Mouse (Mus musculus) CH12.LX (cell line): ENCODE measurements at regions not wholly inside any gene's neighbourhood (a gene's known extent, or its start where the extent isn't known, plus 50 kb on each side); places are given as distances from the start of the nearest gene placed in this dataset.

Experiments used
- DNase-seq: peaks from one replicate; pipeline ENCODE4 v3.0.0-alpha.2; 2013; ENCODE audit errors: extremely low read depth
- H3K27ac ChIP-seq: 2 replicates; pipeline ENCODE4 v1.5.1; 2012; ENCODE audit warnings: low read depth, mild to moderate bottlenecking, control low read depth, moderate library complexity; ENCODE audit not compliant: insufficient read depth
- H3K27me3 ChIP-seq: replicated peaks from 2 replicates; pipeline ENCODE3; 2012; ENCODE audit warnings: inconsistent platforms
- H3K36me3 ChIP-seq, 2 experiments: replicated peaks in 1 of 2; 2 replicates each; pipeline versions ENCODE3 to v1.6.1; 2012; ENCODE audit warnings: inconsistent platforms in 1 of 2, low read length in 1 of 2, mild to moderate bottlenecking in 1 of 2, mixed read lengths in 1 of 2, moderate library complexity in 1 of 2; ENCODE audit not compliant: control insufficient read depth in 1 of 2, insufficient read depth in 1 of 2
- H3K4me1 ChIP-seq, 2 experiments: 2 replicates each; pipeline ENCODE4 v1.6.1; 2012; ENCODE audit warnings: inconsistent platforms in 1 of 2, moderate library complexity in 1 of 2; ENCODE audit not compliant: insufficient read depth in 2 of 2, control insufficient read depth in 1 of 2
- H3K4me2 ChIP-seq: 2 replicates; pipeline ENCODE4 v1.6.1; 2012; ENCODE audit warnings: low read depth, mild to moderate bottlenecking, control low read depth; ENCODE audit not compliant: poor library complexity, insufficient read depth, severe bottlenecking
- H3K4me3 ChIP-seq, 3 experiments: fragments of 150-350 bp in 1 of 3; sonication (generic) in 1 of 3; replicated peaks in 1 of 3; 2 replicates each; pipeline versions ENCODE3 to v1.5.1; 2011 to 2012; ENCODE audit warnings: low read depth in 2 of 3, low read length in 2 of 3, mild to moderate bottlenecking in 2 of 3, moderate library complexity in 2 of 3, control low read depth in 1 of 3, improper control_type of control experiment in 1 of 3, inconsistent platforms in 1 of 3, mixed read lengths in 1 of 3; ENCODE audit not compliant: poor library complexity in 1 of 3
- H3K79me2 ChIP-seq: replicated peaks from 2 replicates; pipeline ENCODE4 v1.6.1; 2012; ENCODE audit warnings: mild to moderate bottlenecking, moderate library complexity; ENCODE audit not compliant: control insufficient read depth, poor library complexity, insufficient read depth, severe bottlenecking; ENCODE audit errors: extremely low read depth
- H3K9ac ChIP-seq: 2 replicates; pipeline ENCODE4 v1.6.1; 2012; ENCODE audit warnings: low read depth, mild to moderate bottlenecking, control low read depth, moderate library complexity; ENCODE audit not compliant: insufficient read depth
- H3K9me3 ChIP-seq: replicated peaks from 2 replicates; pipeline ENCODE3; 2012; ENCODE audit warnings: low read length, inconsistent platforms, mixed read lengths
- BHLHE40 ChIP-seq: IDR thresholded peaks from 2 replicates; pipeline ENCODE4 v1.6.1; 2011; ENCODE audit warnings: mild to moderate bottlenecking, low read depth, low read length, improper control_type of control experiment
- CHD2 ChIP-seq: IDR thresholded peaks from 2 replicates; pipeline ENCODE4 v1.6.1; 2011; ENCODE audit warnings: low read length, improper control_type of control experiment
- ELF1 ChIP-seq: IDR thresholded peaks from 2 replicates; pipeline ENCODE4 v1.6.1; 2014; ENCODE audit warnings: low read depth, mild to moderate bottlenecking, inconsistent platforms, low read length, improper control_type of control experiment
- JUN ChIP-seq: IDR thresholded peaks from 2 replicates; pipeline ENCODE4 v1.6.1; 2011; ENCODE audit warnings: low read depth, mild to moderate bottlenecking, low read length, improper control_type of control experiment, moderate library complexity; ENCODE audit not compliant: insufficient read depth
- JUND ChIP-seq: conservative IDR thresholded peaks from 2 replicates; pipeline ENCODE4 v1.6.1; 2011; ENCODE audit warnings: low read depth, low read length, improper control_type of control experiment
- KAT2A ChIP-seq: IDR thresholded peaks from 2 replicates; pipeline ENCODE4 v1.6.1; 2012; ENCODE audit warnings: low read length, improper control_type of control experiment, inconsistent platforms; ENCODE audit not compliant: insufficient replicate concordance
- MAX ChIP-seq: IDR thresholded peaks from 2 replicates; pipeline ENCODE4 v1.6.1; 2011; ENCODE audit warnings: low read length, improper control_type of control experiment
- MAZ ChIP-seq: IDR thresholded peaks from 2 replicates; pipeline ENCODE4 v1.6.1; 2012; ENCODE audit warnings: low read depth, mild to moderate bottlenecking, inconsistent platforms, low read length, improper control_type of control experiment, moderate library complexity
- NRF1 ChIP-seq: IDR thresholded peaks from 2 replicates; pipeline ENCODE4 v1.6.1; 2014; ENCODE audit warnings: low read depth, mild to moderate bottlenecking, inconsistent platforms, low read length, improper control_type of control experiment, moderate library complexity
- PAX5 ChIP-seq: IDR thresholded peaks from 2 replicates; pipeline ENCODE4 v1.6.1; 2012; ENCODE audit warnings: low read length, inconsistent platforms, mixed read lengths
- SIN3A ChIP-seq: IDR thresholded peaks from 2 replicates; pipeline ENCODE4 v1.6.1; 2012; ENCODE audit warnings: low read length, improper control_type of control experiment, inconsistent platforms
- SMC3 ChIP-seq: IDR thresholded peaks from 2 replicates; pipeline ENCODE4 v1.6.1; 2011; ENCODE audit warnings: low read depth, low read length, improper control_type of control experiment
- TBP ChIP-seq: conservative IDR thresholded peaks from 2 replicates; pipeline ENCODE4 v1.6.1; 2011; ENCODE audit warnings: low read depth, low read length, improper control_type of control experiment
- TCF12 ChIP-seq: IDR thresholded peaks from 2 replicates; pipeline ENCODE4 v1.6.1; 2014; ENCODE audit warnings: low read depth, mild to moderate bottlenecking, inconsistent platforms, low read length, improper control_type of control experiment
- UBTF ChIP-seq: IDR thresholded peaks from 2 replicates; pipeline ENCODE4 v1.6.1; 2012; ENCODE audit warnings: low read depth, mild to moderate bottlenecking, inconsistent platforms, low read length, improper control_type of control experiment, moderate library complexity
- ZMIZ1 ChIP-seq: IDR thresholded peaks from 2 replicates; pipeline ENCODE4 v1.6.1; 2012; ENCODE audit warnings: low read depth, mild to moderate bottlenecking, inconsistent platforms, low read length, improper control_type of control experiment
- ZNF384 ChIP-seq: IDR thresholded peaks from 2 replicates; pipeline ENCODE4 v1.6.1; 2012; ENCODE audit warnings: low read depth, low read length, improper control_type of control experiment, inconsistent platforms
- dilution Hi-C: fragments of 300-500 bp; cut with MboI; formaldehyde crosslinking; loops from 2 replicates; pipeline ENCODE4 v1.14.3; 2020; ENCODE audit warnings: low sequenced_read_pairs; ENCODE audit not compliant: extremely low pct_unique_long_range_greater_than_20kb, extremely low pct_ligation_motif_present
- in situ Hi-C: fragments of 300-500 bp; cut with MboI; formaldehyde crosslinking; loops from 3 replicates; pipeline ENCODE4 v1.14.3; 2019; ENCODE audit warnings: low sequenced_read_pairs, low pct_ligation_motif_present, low pct_unique_long_range_greater_than_20kb, mixed read lengths

DNA sequence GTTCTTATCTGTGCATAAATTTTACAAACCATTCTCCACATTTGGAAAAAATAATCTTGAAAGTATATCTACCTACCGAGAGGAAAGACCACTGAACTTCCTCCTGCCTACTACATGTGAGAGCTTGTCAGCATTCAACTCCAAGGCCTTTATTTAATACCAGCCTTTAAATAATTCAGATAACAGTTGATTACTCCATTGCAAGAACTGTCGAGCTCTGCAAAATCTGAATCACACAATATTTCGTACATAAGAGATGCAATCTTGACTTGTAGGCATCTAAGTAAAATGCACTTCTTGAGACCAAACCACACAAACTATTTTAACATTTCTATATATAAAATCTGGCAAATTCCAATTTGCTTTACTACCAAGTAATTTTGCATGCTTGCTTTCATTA, 164.1 kb upstream of the Cypt12 start:
- no peaks in the 10 kb centered on the region for H3K27me3 ChIP-seq
- H3K9me3 ChIP-seq, result peaks cover 44% of the 10 kb centered on the region
- no peak for DNase-seq
- no peak overlapping the region for H3K4me3 ChIP-seq
- no peaks in the 10 kb centered on the region for H3K79me2 ChIP-seq
- H3K36me3 ChIP-seq, result no peaks in the 10 kb centered on the region
- TF ChIP-seq TCF12 (no peak), ELF1 (no peak), SIN3A (no peak), MAX (no peak), MAZ (no peak), ZNF384 (no peak), BHLHE40 (no peak), JUN (no peak), SMC3 (no peak)
- TF ChIP-seq, all 38 proteins: peak for 0
- H3K4me1 ChIP-seq, result no peaks in the 10 kb centered on the region
- no peak overlapping the region for H3K4me2 ChIP-seq
- no peak overlapping the region for H3K27ac ChIP-seq
- in situ Hi-C loops (no loop called here), dilution Hi-C loops (no loop called here)
- H3K9ac ChIP-seq, result no peak overlapping the region

DNA sequence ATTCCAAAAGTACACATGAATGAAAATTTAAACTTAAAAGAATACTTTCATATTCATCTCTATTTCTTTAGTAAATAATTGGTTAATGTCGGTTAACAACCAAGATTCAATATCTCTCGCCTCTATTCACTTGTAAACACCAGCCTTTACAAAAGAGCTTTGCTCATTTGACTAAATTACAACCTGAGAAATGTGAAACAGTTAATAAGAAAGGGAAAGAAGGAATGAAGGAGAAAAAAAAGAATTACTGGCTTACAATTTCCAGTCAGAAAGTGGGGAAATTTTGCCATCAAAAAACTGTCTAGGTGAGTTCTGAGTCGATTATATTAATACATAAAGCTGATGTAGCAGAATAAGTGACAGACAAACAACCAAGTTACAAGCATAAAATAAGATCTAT, 163.6 kb upstream of the Cypt12 start:
- TF ChIP-seq UBTF (no peak), JUN (no peak), ZMIZ1 (no peak), NRF1 (no peak), MAZ (no peak)
- H3K79me2 ChIP-seq, result no peaks in the 10 kb centered on the region
- H3K4me1 ChIP-seq, result no peaks in the 10 kb centered on the region
- in situ Hi-C loops (no loop called here), dilution Hi-C loops (no loop called here)
- no peak overlapping the region for H3K27ac ChIP-seq
- H3K36me3 ChIP-seq, result no peaks in the 10 kb centered on the region
- DNase-seq, result no peak
- H3K4me2 ChIP-seq, result no peak overlapping the region
- H3K27me3 ChIP-seq, result no peaks in the 10 kb centered on the region
- H3K9ac ChIP-seq, result no peak overlapping the region
- peaks cover 40% of the 10 kb centered on the region for H3K9me3 ChIP-seq
- no peak overlapping the region for H3K4me3 ChIP-seq

DNA sequence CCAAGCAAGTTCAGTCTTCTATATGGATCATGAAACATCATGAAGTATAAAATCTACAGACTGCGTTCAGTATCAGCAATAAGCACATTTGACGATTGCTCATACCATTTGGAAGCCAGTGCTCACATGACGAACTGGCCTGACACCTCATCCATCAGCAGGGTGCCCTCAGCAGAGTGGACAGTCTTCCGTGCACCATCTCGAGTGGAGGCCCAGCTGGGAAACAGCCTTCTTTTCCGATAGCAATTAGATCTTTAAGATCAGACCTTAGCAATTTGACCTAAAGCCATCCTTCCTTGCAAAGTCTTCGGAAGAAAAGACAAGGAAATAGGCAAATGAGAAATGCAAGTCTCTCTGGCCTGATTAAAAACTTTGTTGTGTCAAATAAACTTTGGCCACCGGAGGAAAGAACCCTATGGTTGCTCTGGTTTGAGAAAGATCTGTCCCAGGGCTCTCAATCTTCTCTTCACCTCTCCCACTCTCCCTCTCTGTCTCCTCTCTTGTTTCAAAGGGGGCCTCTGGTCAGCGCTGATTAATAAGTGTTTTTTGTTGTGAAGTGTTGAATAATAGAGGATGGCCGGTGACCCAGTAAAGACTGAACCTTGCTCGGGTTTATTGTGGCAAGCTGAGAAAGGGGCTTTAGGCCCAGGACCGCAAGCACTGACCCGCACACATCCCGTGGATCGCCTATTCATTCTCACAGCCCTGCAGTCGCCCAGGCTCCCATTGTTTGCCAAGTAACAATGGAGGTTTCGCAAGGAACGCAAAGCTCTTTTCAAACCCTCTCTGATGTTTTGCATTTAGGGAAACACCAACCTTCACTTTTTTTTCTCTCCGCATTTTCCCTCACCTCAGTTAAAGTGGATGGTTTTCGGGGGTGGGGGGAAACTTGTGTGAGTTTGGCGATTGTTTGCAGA, 162.8 kb upstream of the Cypt12 start:
- Histone ChIP-seq H3K36me3 (no peaks in the 10 kb centered on the region), H3K9ac (no peak overlapping the region), H3K4me2 (no peak overlapping the region), H3K79me2 (no peaks in the 10 kb centered on the region), H3K9me3 (peaks cover 42% of the 10 kb centered on the region), H3K27ac (no peak overlapping the region), H3K27me3 (no peaks in the 10 kb centered on the region), H3K4me1 (no peaks in the 10 kb centered on the region), H3K4me3 (no peak overlapping the region)
- TF ChIP-seq PAX5 (no peak), UBTF (no peak), SMC3 (no peak), SIN3A (no peak), KAT2A (no peak), CHD2 (no peak), JUND (no peak), JUN (no peak), TBP (no peak)
- in situ Hi-C loops (no loop called here), dilution Hi-C loops (no loop called here)
- no peak for DNase-seq
